ENCODE assay signal across 8 mouse cellular contexts in genomic region chr11:86484910-86485510, GRCm38 (mm10). TPM values are rescaled to one million over a fixed set of nuclear protein-coding genes. Genes with fewer than 3 reads are reported as not detected.
DNase-seq lines count a peak whose midpoint lies in the region; ATAC-seq and TF ChIP-seq lines count a peak whose summit lies in the region.

No protein-coding gene starts in this region.

- peak overlapping the region; percentile 78 for H3K4me3 ChIP-seq in gastrocnemius, adult 2 months
- peak overlapping the region; percentile 78 for H3K4me3 ChIP-seq in intestine, postnatal 0 days (ENCODE audit: low read depth, low read length)
- peak overlapping the region; percentile 76 for H3K4me3 ChIP-seq in limb, embryonic 15.5 days
- peak overlapping the region; percentile 61 for H3K4me3 ChIP-seq in midbrain, embryonic 12.5 days

- TF ChIP-seq CTCF in gastrocnemius, adult 2 months (IDR thresholded peaks at IDR 0.05) = no peak
- TF ChIP-seq CTCF in intestine, postnatal 0 days (IDR thresholded peaks at IDR 0.05; ENCODE audit: low read depth) = no peak

- peaks cover 5% of the 10 kb centered on the region; the same call in 1 of the 2 replicates for H3K4me1 ChIP-seq in intestine, postnatal 0 days (replicated peaks; ENCODE audit: control insufficient read depth, insufficient read depth, low read length)
- H3K4me1 ChIP-seq in limb, embryonic 15.5 days = peaks cover 8% of the 10 kb centered on the region
- H3K4me1 ChIP-seq in midbrain, embryonic 12.5 days = peaks cover 6% of the 10 kb centered on the region

- peaks cover 7% of the 10 kb centered on the region for H3K36me3 ChIP-seq in intestine, postnatal 0 days (ENCODE audit: control insufficient read depth, insufficient read depth)
- peaks cover 8% of the 10 kb centered on the region for H3K36me3 ChIP-seq in limb, embryonic 15.5 days
- peaks cover 6% of the 10 kb centered on the region for H3K36me3 ChIP-seq in midbrain, embryonic 12.5 days

- ATAC-seq in intestine, postnatal 0 days = peak; percentile 13; the same call in 1 of the 2 replicates
- ATAC-seq in limb, embryonic 15.5 days (ENCODE audit: insufficient number of reproducible peaks, low FRiP score, low TSS enrichment, low read depth) = no peak
- ATAC-seq in midbrain, embryonic 12.5 days (ENCODE audit: low FRiP score, low read depth) = peak; percentile 55; the same call in 1 of the 2 replicates

- 0% methylated on average over 25 of the region's 25 CpGs for WGBS in intestine, postnatal 0 days
- WGBS in limb, embryonic 15.5 days = under 1% methylated on average over 25 of the region's 25 CpGs
- WGBS in midbrain, embryonic 12.5 days = under 1% methylated on average over 25 of the region's 25 CpGs

- no peaks in the 10 kb centered on the region for H3K27me3 ChIP-seq in intestine, postnatal 0 days (replicated peaks; ENCODE audit: control insufficient read depth, insufficient read depth, low read length)
- H3K27me3 ChIP-seq in limb, embryonic 15.5 days = no peaks in the 10 kb centered on the region
- 0 out of 2 replicates have a peak, but pooled peaks cover 9% of the 10 kb centered on the region for H3K27me3 ChIP-seq in midbrain, embryonic 12.5 days

- H3K9me3 ChIP-seq in intestine, postnatal 0 days (ENCODE audit: control insufficient read depth) = no peaks in the 10 kb centered on the region
- H3K9me3 ChIP-seq in limb, embryonic 15.5 days = no peaks in the 10 kb centered on the region
- H3K9me3 ChIP-seq in midbrain, embryonic 12.5 days = no peaks in the 10 kb centered on the region

- peak overlapping the region; percentile 81 for H3K4me2 ChIP-seq in intestine, postnatal 0 days (replicated peaks; ENCODE audit: low read depth)
- H3K4me2 ChIP-seq in limb, embryonic 15.5 days = peak overlapping the region; percentile 65
- H3K4me2 ChIP-seq in midbrain, embryonic 12.5 days (replicated peaks) = peak overlapping the region; percentile 72

- H3K27ac ChIP-seq in gastrocnemius, adult 2 months = peak overlapping the region; percentile 96
- H3K27ac ChIP-seq in intestine, postnatal 0 days (ENCODE audit: low read depth, low read length) = peak overlapping the region; percentile 88
- H3K27ac ChIP-seq in limb, embryonic 15.5 days = peak overlapping the region; percentile 92
- H3K27ac ChIP-seq in midbrain, embryonic 12.5 days (replicated peaks) = peak overlapping the region; percentile 78

- intact Hi-C loops in gastrocnemius, adult 2 months (cut with DNase I) = no loop called here

- H3K9ac ChIP-seq in intestine, postnatal 0 days (ENCODE audit: low read depth, low read length) = peak overlapping the region; percentile 80
- peak overlapping the region; percentile 75 for H3K9ac ChIP-seq in limb, embryonic 15.5 days
- H3K9ac ChIP-seq in midbrain, embryonic 12.5 days (replicated peaks) = peak overlapping the region; percentile 65

- peak; percentile 73 for DNase-seq in embryo, embryonic 10 days (ENCODE audit: low spot score)
- no peak for DNase-seq in embryo, embryonic 9.5 days (ENCODE audit: extremely low spot score)
- DNase-seq in cerebellum, postnatal 14 days = peak; percentile 65 to 72
- DNase-seq in gastrocnemius, adult 2 months = peak; percentile 70
- peak; percentile 27 to 39 for DNase-seq in spleen, postnatal 36 days (ENCODE audit: low spot score in 2 of 2)

RNA-seq across cellular contexts. Expression of gene Rnft1, which starts 0.6 kb away (rescaled TPM):
- total RNA-seq in gastrocnemius, adult 2 months (2021) = 10 to 100 TPM; 42.1 to 45.2 TPM
- polyA plus RNA-seq in intestine, postnatal 0 days (2015; fragmentation: Nextera tagmentation; extraction: Ambion mirVana) = 48.5 and 50.7 TPM in 2 replicates
- 59.3 and 68.0 TPM in 2 replicates for polyA plus RNA-seq in limb, embryonic 15.5 days (2015; fragmentation: Nextera tagmentation; extraction: Ambion mirVana)
- polyA plus RNA-seq in midbrain, embryonic 12.5 days (2016; fragmentation: Nextera tagmentation; extraction: Ambion mirVana) = 20.4 and 22.5 TPM in 2 replicates

RNA-seq across cellular contexts. Expression of gene Rps6kb1, which starts 59.6 kb away (rescaled TPM):
- total RNA-seq in gastrocnemius, adult 2 months (2021) = 10 to 100 TPM; 21.1 to 22.3 TPM
- 37.9 and 39.9 TPM in 2 replicates for polyA plus RNA-seq in intestine, postnatal 0 days (2015; fragmentation: Nextera tagmentation; extraction: Ambion mirVana)
- 73.2 and 74.5 TPM in 2 replicates for polyA plus RNA-seq in limb, embryonic 15.5 days (2015; fragmentation: Nextera tagmentation; extraction: Ambion mirVana)
- polyA plus RNA-seq in midbrain, embryonic 12.5 days (2016; fragmentation: Nextera tagmentation; extraction: Ambion mirVana) = 60.5 and 65.9 TPM in 2 replicates

RNA-seq across cellular contexts. Expression of gene Tubd1, which starts 59.8 kb away (rescaled TPM):
- total RNA-seq in gastrocnemius, adult 2 months (2021) = 1 to 10 TPM; 6.9 to 8.5 TPM
- polyA plus RNA-seq in intestine, postnatal 0 days (2015; fragmentation: Nextera tagmentation; extraction: Ambion mirVana) = 4.7 and 5.9 TPM in 2 replicates
- 11.1 and 11.3 TPM in 2 replicates for polyA plus RNA-seq in limb, embryonic 15.5 days (2015; fragmentation: Nextera tagmentation; extraction: Ambion mirVana)
- polyA plus RNA-seq in midbrain, embryonic 12.5 days (2016; fragmentation: Nextera tagmentation; extraction: Ambion mirVana) = 9.4 and 9.6 TPM in 2 replicates
